Mouse (Mus musculus) myocyte (in vitro differentiated cells): ENCODE results near the gene Asb2. TPM values are rescaled to one million over a fixed set of nuclear protein-coding genes. Genes with fewer than 3 reads are reported as not detected.

Experiments
- H3K27me3 ChIP-seq: one replicate; pipeline ENCODE4 v1.6.1; 2011; ENCODE audit not compliant: control insufficient read depth, insufficient read depth, insufficient read length
- H3K36me3 ChIP-seq: one replicate; pipeline ENCODE4 v1.6.1; 2011; ENCODE audit not compliant: control insufficient read depth, insufficient read depth
- H3K4me2 ChIP-seq: one replicate; pipeline ENCODE4 v1.6.1; 2011; ENCODE audit warnings: low read depth, control low read depth
- H3K4me3 ChIP-seq: one replicate; pipeline ENCODE4 v1.5.1; 2011; ENCODE audit warnings: mild to moderate bottlenecking, control low read depth, moderate library complexity
- H3K79me2 ChIP-seq: one replicate; pipeline ENCODE4 v1.6.1; 2011; ENCODE audit not compliant: control insufficient read depth, insufficient read depth
- H3ac ChIP-seq: one replicate; pipeline ENCODE4 v1.6.1; 2011; ENCODE audit not compliant: control insufficient read depth, insufficient read length
- CEBPB ChIP-seq: IDR thresholded peaks from 2 replicates; pipeline ENCODE4 v1.6.1; 2011; ENCODE audit warnings: mild to moderate bottlenecking, moderate library complexity; ENCODE audit not compliant: poor library complexity, insufficient read depth, severe bottlenecking
- E2F4 ChIP-seq: IDR thresholded peaks from one replicate; pipeline ENCODE4 v1.6.1; 2011; ENCODE audit warnings: mild to moderate bottlenecking, control low read depth, moderate library complexity; ENCODE audit not compliant: insufficient read depth
- MAX ChIP-seq: IDR thresholded peaks from one replicate; pipeline ENCODE4 v1.6.1; 2011; ENCODE audit warnings: low read depth, mild to moderate bottlenecking, control low read depth
- MYOD1 ChIP-seq, 3 experiments: IDR thresholded peaks; one replicate each; pipeline ENCODE4 v1.6.1; 2011; ENCODE audit warnings: control low read depth in 2 of 3, low read depth in 2 of 3, mild to moderate bottlenecking in 2 of 3, moderate library complexity in 1 of 3; ENCODE audit not compliant: insufficient read length in 2 of 3, control insufficient read depth in 1 of 3
- MYOG ChIP-seq, 3 experiments: IDR thresholded peaks; one replicate each; pipeline ENCODE4 v1.6.1; 2011; ENCODE audit warnings: control low read depth in 2 of 3, low read depth in 2 of 3, mild to moderate bottlenecking in 2 of 3; ENCODE audit not compliant: insufficient read length in 2 of 3, control insufficient read depth in 1 of 3, insufficient read depth in 1 of 3
- POLR2A ChIP-seq: IDR thresholded peaks from one replicate; pipeline ENCODE4 v1.6.1; 2011; ENCODE audit warnings: low read depth, mild to moderate bottlenecking, control low read depth, moderate library complexity; ENCODE audit not compliant: insufficient read length
- POLR2AphosphoS2 ChIP-seq: IDR thresholded peaks from one replicate; pipeline ENCODE4 v1.6.1; 2011; ENCODE audit warnings: low read depth, control low read depth; ENCODE audit not compliant: insufficient read length
- REST ChIP-seq: IDR thresholded peaks from one replicate; pipeline ENCODE4 v1.6.1; 2011; ENCODE audit warnings: mild to moderate bottlenecking, control low read depth, moderate library complexity; ENCODE audit not compliant: insufficient read depth, insufficient read length
- SRF ChIP-seq: IDR thresholded peaks from one replicate; pipeline ENCODE4 v1.6.1; 2011; ENCODE audit warnings: low read depth; ENCODE audit not compliant: control insufficient read depth, insufficient read length
- TCF12 ChIP-seq: IDR thresholded peaks from one replicate; pipeline ENCODE4 v1.6.1; 2011; ENCODE audit warnings: mild to moderate bottlenecking, control low read depth; ENCODE audit not compliant: poor library complexity, insufficient read depth, severe bottlenecking
- TCF3 ChIP-seq: IDR thresholded peaks from one replicate; pipeline ENCODE4 v1.6.1; 2011; ENCODE audit warnings: low read depth, control low read depth; ENCODE audit not compliant: insufficient read length
- USF1 ChIP-seq: IDR thresholded peaks from one replicate; pipeline ENCODE4 v1.6.1; 2011; ENCODE audit warnings: low read depth, mild to moderate bottlenecking, control low read depth, moderate library complexity
- polyA plus RNA-seq: library from polyadenylated mRNA; unstranded; fragments of >200 nt; fragmentation: generic; extraction: Trizol; gene quantifications from one replicate; pipeline ENCODE4 v1.2.1, GENCODE M21; 2012; ENCODE audit warnings: missing spikeins

The Asb2 gene
- polyA plus RNA-seq, 1 experiment, result 27.8 TPM

- Histone ChIP-seq H3K79me2 (no peaks in the 10 kb centered on the region), H3K4me3 (no peak overlapping the region), H3K27me3 (no peaks in the 10 kb centered on the region), H3K36me3 (no peaks in the 10 kb centered on the region), H3ac (no peak overlapping the region), H3K4me2 (peak overlapping the region; percentile 72)
- TF ChIP-seq MAX (no peak), TCF3 (no peak), REST (no peak), E2F4 (no peak), POLR2A (no peak)
Measured at GRCm38 (mm10) chr12:103391098-103391497, 35.3 kb upstream of the Asb2 start.

DNA sequence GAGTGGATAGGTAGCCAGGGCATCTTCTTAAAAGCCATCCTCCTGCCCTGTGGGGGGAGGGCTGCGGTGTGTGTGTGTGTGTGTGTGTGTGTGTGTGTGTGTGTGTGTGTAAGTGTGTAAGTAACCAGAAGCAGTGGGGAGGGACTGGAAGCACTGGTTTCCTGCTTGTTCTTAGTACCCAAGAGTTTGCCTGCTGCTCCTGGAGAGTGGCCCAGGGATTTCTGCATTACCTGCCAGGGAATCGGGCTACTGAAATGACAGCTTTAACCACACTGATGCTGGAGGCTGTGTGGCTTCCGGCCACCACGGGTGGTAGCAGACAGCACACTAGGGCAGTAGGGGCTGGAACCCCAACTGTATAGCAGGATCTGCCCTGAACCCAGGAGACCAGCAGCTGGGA, 34.2 kb upstream of the Asb2 start:
- Histone ChIP-seq H3ac (peak overlapping the region; percentile 59), H3K4me2 (peak overlapping the region; percentile 72), H3K79me2 (no peaks in the 10 kb centered on the region), H3K36me3 (no peaks in the 10 kb centered on the region), H3K4me3 (peak overlapping the region; percentile 69), H3K27me3 (no peaks in the 10 kb centered on the region)
- TF ChIP-seq TCF3 (no peak), MYOD1 (IDR thresholded peaks at IDR 0.05; ENCODE audit: control insufficient read depth in 1 of 3, insufficient read length in 2 of 3, low read depth in 2 of 3) (no peak), MYOG (IDR thresholded peaks at IDR 0.05; ENCODE audit: control insufficient read depth in 1 of 3, insufficient read depth in 1 of 3, insufficient read length in 2 of 3, low read depth in 2 of 3) (no peak), USF1 (no peak), SRF (no peak), POLR2A (no peak), REST (no peak), E2F4 (no peak), MAX (no peak), POLR2AphosphoS2 (no peak), CEBPB (no peak), TCF12 (no peak)

DNA sequence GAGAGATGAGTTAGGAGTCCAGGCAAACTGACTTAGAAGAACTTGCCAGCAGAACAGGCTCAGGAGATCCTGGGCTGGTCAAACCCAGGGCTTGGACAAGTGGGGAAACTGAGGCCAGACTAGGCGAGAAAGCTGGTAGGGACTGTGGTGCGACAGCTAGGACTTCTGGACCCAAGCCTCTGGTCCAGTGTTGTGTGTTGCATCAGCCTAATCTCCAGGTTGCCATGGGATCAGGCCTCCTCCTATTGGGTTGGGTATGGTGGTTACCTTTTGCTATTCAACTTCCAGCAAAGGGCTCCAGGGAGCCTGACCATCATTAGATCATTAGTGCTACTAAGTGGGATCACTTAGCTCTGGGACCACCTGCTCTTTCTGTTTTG, 33.5 kb upstream of the Asb2 start:
- TF ChIP-seq POLR2AphosphoS2 (peak; percentile 62), MAX (no peak), E2F4 (no peak), MYOD1 (IDR thresholded peaks at IDR 0.05; ENCODE audit: control insufficient read depth in 1 of 3, insufficient read length in 2 of 3, low read depth in 2 of 3) (no peak), MYOG (IDR thresholded peaks at IDR 0.05; ENCODE audit: control insufficient read depth in 1 of 3, insufficient read depth in 1 of 3, insufficient read length in 2 of 3, low read depth in 2 of 3) (no peak), REST (no peak), SRF (no peak), USF1 (no peak), POLR2A (peak; percentile 66), TCF3 (no peak), CEBPB (peak; percentile 32; the same call in 1 of the 2 replicates), TCF12 (no peak)
- Histone ChIP-seq H3ac (peak overlapping the region; percentile 59), H3K4me2 (peak overlapping the region; percentile 72), H3K27me3 (no peaks in the 10 kb centered on the region), H3K36me3 (no peaks in the 10 kb centered on the region), H3K4me3 (peak overlapping the region; percentile 69), H3K79me2 (no peaks in the 10 kb centered on the region)

DNA sequence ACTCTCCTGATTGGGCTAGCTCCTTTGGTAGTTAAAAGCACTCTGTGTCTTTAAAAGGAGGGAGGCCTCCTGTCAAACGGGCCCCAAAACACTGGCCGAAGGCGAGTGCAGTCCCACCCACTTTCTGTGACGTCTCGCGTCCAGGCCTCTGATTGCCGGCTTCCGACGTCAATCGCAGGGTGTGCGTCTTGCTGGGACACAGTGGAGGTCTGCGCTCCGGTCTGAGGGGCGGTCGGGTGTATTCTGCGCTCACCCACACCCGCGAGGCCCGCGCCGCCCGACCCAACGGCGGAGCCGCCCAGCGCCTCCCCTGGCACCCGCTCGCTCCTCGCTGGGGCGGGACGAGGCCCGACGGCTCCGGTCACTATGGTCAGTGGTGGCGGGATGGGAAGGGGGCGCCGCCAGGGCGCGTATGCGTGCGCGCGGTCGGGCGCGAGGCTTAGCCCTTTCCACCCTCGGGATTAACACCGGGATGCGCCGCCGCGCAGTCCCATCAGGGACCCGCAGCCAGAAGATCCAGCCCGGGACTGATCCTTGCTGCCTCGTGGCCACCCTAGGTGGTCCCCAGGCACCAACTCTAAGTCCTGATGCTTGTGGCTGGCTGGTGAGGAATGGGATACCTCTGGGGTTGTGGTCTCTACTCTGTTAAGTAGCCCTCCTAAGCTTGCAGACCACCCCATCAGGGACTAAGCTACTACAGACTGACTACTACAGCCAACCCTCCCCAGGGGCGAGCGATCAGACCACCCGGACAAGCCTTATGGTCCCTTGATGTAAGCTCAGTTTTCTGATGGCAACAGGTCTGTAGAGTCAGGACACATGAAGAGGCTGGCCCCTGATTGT, 32.9 kb upstream of the Asb2 start, which contains the start of gene Otub2:
Otub2 (plus strand) TSS at position 178 of the 843 bp plus-strand sequence.
- H3ac ChIP-seq, result peak within 1 kb of the TSS; percentile 59
- H3K36me3 ChIP-seq, result no peaks in the 10 kb centered on the region
- TF ChIP-seq CEBPB (no peak), POLR2AphosphoS2 (peak; percentile 83), POLR2A (peak; percentile 77), MYOG (IDR thresholded peaks at IDR 0.05; ENCODE audit: control insufficient read depth in 1 of 3, insufficient read depth in 1 of 3, insufficient read length in 2 of 3, low read depth in 2 of 3) (peak in 1 of 3 experiments; percentile 47)
- H3K27me3 ChIP-seq, result no peaks in the 10 kb centered on the region
- peak within 1 kb of the TSS; percentile 69 for H3K4me3 ChIP-seq
- peak within 1 kb of the TSS; percentile 72 for H3K4me2 ChIP-seq
- no peaks in the 10 kb centered on the region for H3K79me2 ChIP-seq

DNA sequence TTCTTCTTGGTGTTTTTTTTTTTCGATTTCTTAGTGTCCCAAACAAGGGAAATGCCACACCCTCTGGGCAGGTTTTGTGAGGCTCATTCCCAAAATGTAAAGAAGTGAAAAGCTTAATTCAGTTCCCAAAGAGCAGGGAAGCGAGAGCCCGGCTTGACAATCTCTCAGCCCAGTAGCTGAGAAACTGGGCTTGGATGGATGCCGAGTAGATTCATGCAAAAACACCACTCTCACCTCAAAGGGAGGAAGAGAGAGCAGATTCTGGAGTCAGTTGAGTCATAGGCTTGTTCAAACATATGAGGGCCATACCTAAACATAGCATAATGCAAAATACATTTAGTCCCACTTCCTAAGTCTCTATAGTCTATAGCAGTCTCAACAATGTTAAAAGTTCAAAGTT, 24.4 kb upstream of the Asb2 start:
- H3K27me3 ChIP-seq, result no peaks in the 10 kb centered on the region
- TF ChIP-seq E2F4 (no peak), POLR2A (no peak), MAX (no peak), MYOG (IDR thresholded peaks at IDR 0.05; ENCODE audit: control insufficient read depth in 1 of 3, insufficient read depth in 1 of 3, insufficient read length in 2 of 3, low read depth in 2 of 3) (no peak), USF1 (no peak), MYOD1 (IDR thresholded peaks at IDR 0.05; ENCODE audit: control insufficient read depth in 1 of 3, insufficient read length in 2 of 3, low read depth in 2 of 3) (no peak), TCF12 (no peak), REST (no peak), POLR2AphosphoS2 (no peak), CEBPB (no peak), TCF3 (no peak), SRF (no peak)
- no peaks in the 10 kb centered on the region for H3K79me2 ChIP-seq

More for the DNA sequence above, 24.4 kb upstream of the Asb2 start:
- no peak overlapping the region for H3K4me3 ChIP-seq
- H3K4me2 ChIP-seq, result no peak overlapping the region
- H3K36me3 ChIP-seq, result no peaks in the 10 kb centered on the region
- H3ac ChIP-seq, result no peak overlapping the region
